Mouse (Mus musculus) layer of hippocampus, adult 8-10 months (tissue): ENCODE results near the gene Noc2l. TPM values are rescaled to one million over a fixed set of nuclear protein-coding genes. Genes with fewer than 3 reads are reported as not detected.

Source experiments
- DNase-seq, 2 experiments: peaks; one replicate each; pipeline ENCODE4 v3.0.0; 2022; ENCODE audit warnings: low spot score in 2 of 2
- total RNA-seq, 4 experiments: library from RNA; stranded (reverse); gene quantifications; 2 replicates each; pipeline ENCODE4 v1.2.4; 2022

The Noc2l gene
- total RNA-seq, 4 experiments from 2014 or later, result 64.1 to 72.4 (median 68.0) TPM

DNA sequence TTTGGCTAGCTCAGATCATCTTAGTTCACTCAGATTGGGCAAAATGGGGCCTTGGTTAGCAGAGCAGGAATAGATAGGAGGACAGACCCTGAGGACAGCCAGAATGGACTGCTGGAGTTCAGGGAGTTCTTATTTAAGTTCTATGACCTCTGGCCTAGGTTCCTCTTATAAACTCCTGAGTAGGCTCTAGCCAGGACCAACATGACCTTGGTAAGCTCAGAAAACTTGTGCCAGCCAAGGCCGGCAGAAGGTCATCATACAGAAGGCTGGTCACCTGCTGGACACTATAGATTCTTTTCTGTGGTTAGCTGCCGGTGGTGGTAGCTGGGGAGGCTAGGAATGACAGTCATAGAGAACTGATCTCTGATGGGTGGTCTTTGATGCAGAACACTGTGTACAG is 19.6 kb upstream of the Noc2l start:
- DNase-seq, result no peak

DNA sequence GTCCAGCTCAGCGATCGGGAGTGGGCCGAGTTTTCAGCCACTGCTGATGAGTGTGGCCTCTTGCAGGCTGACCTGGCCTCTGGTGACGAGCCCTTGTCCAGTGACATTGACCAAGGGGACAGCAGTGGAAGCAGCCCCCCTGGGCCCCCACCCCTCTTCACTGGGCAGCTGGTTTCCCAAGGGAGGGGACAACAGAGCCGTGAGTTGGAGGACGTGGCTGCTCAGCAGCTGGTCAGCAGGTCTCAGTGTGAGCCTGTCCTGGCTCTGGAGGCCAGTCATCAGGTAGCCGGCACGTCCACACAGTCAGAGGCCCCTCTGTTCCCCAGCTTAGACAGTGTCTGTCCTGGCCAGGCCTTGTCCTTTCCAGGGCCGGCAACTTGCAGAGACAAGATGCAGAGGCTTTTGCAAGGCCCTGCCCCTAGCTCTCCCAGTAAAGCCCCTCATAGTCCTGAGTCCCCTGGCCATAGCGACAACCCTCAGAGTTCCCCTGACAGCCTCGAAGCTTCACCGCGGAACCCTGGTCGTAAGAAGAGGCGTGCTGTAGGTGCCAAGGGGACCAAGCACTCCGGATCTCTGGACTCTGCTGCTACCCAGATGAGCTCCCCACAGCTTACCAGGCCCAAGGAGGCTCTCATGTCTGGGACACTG is 18.7 kb upstream of the Noc2l start:
- no peak for DNase-seq

DNA sequence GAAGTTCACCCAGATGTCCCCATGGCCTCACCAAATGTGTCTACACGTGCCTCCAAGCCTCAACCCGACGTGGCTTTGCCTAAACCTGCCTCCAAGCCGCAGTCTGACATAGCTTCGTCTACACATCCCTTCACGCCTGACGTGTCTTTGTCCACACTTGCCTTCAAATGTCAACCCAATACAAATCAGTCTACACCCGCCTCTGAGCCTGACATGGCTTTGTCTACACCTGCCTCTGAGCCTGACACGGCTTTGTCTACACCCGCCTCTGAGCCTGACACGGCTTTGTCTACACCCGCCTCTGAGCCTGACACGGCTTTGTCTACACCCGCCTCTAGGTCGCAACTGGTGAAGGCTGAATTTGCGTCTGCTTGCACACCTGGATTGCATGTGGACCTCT is 18.0 kb upstream of the Noc2l start:
- no peak for DNase-seq

DNA sequence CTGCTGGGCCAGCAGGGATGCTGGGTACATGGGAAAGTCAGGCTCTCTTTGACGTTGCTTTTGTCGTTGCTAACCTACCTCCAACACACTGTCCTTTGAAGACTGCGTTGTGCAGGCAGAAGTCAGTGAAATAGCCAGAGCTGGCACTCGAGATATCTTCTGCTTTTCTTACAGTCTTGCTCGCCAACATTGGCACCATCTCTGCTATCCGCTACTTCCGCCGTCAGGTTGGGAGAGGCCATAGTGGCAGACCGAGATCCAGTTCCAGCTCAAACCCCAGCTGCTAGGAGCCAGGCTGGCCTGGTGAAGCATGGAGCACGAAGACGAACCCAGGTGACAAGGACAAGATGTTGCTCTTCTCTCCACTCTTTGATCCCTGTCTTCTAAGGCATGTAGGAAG is 15.9 kb upstream of the Noc2l start:
- DNase-seq, result no peak

DNA sequence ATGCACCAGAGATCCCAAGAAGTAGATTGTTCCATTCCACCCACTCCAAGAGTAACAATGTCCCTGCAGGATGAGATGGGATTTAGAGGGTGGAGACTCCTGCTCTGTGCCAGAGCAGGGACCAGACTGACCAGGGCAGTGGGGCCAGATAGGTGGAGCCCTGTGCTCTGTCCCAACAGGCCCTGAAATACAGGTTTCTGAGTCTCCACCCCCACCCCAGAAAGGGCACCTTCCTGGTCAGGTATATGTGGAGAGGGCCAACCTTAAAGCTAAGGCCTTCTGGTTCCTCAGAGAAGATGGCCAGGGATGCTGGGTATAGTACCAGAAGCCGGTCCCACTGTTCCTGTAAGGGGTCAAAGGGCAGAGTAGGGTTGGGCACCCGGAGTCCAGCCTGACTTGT is 11.5 kb upstream of the Noc2l start:
- DNase-seq, result no peak

DNA sequence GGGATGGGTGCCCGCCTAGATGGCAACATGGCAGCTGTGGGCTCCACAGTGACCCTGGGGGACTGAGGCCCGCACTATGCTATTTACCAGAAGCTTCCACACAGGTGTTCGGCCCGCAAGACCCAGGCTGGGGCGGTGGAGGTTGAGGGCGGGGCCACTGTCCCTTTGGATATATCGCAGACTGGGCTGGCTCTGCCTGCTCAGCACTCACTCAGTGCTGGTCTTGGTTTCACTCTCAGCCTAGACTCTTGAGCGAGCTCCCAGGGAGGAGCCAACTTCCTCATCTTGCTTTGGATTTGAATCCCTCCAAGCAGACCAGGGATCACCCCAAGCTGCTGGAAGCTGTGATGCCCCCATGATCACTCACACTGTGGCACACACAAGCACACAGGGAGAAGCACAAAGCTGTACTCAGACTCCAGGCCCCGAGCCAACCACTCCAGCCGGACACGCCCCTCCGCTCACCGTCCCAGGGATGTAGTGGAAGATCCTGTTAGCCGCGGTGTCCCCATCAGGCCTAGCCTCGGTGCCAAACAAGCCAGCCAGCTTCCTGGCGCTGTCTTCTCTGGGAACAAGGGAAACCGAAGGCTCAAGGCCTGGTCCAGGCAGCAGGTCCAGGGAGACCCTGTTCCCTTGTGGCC is 7.9 kb upstream of the Noc2l start:
- DNase-seq, result no peak

DNA sequence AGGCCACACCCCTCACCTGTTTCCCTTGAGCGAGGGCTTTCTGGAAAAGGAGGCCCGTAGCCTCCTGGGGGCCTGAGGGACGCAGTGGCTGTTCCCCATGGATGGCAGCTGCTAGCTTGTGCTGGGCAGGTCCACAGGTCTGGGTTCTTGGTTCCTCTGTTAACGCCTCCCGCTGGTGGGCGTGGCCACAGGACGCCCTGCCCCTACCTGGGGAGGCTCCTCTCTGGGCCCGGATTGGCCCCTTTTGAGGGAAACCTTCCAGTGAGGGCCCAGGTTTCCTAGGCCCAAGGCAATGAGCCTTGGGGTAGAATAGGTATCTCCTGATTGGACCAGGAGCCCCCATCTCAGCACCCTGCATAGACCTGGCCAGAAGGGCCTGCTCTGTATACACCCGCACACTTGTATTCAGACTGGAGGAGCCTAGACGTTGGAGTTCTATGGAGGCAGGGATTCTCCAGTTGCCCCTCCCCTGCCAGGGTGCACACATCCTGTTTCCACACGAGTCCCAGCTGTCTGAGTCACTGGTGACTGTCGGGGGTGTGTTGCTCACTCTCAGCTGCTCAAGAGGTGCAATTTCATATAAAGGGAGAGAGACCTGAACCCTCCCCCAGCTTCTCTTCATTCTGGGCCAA is 7.3 kb upstream of the Noc2l start:
- no peak for DNase-seq

DNA sequence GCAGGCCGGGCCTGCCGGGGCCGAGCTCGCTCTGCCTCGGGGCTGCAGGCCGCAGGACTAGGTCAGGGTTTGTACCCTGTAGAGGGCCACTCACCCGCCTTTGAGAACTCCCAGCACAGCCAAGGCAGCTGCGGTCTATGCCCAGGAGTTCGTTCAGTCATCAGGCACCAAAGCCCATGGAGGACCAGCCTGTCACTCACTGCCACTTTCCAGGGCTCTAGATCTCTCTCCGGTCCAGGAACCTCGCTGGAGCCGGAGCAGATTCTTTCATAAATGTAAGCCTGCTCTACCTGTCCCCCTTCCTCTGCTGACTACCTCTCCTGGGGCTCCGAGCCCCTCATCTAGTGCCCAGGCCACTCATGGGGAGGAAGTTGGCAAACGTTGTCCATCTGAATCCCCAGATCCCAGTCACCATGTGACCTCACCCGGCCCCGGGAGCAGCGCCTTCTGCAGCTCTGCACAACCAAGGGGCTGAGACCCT is 1.7 kb upstream of the Noc2l start:
- DNase-seq, result no peak

DNA sequence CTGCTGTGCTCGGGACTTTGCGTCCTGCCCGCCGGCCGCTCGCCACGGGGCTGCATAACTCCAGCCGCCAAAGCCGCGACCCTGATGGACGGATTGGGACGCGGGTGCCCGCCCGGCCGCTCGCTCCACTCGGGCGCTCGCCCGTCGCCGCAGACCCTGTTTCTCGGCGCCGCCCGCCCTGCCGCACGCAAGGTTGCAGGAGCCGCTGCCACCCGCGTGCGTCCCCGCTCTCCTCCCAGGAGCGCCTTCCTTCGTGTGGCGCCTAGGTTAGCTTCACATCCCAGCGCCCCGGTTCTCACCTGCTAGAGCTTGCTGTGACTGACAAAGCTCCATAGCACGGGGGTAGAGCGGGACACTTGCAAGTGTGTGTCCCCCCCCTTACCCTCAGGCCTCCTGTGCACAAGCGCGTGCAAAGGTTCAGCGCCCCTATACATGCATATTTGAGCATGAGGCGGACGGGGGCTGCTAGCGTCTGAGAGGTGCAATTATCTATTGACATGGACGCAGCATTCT is 1.1 kb upstream of the Noc2l start, which contains the start of gene Plekhn1:
Plekhn1 (minus strand) TSS at position 157 of the 513 bp plus-strand sequence.
- peak in 1 of 2 experiments; percentile 60 for DNase-seq

DNA sequence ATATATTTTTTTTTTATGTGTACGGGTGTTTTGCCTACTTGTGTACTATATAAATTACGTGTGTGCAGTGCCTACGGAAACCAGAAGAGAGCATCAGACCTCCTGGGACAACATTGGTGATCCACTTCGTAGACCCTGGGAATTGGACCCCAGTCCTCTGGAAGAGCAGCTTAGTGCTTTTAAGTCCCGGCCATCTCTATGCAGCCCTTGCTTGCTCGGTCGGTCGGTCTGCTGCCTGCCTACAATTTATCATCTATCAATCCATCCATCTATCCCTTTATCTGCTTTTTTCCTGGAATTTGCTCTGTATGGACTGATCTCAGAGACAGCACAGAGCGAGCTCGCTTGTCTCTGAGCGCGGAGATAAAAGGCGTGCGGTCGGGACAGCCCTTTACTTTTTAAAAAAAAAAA is 445 bp upstream of the Noc2l start:
- no peak for DNase-seq

DNA sequence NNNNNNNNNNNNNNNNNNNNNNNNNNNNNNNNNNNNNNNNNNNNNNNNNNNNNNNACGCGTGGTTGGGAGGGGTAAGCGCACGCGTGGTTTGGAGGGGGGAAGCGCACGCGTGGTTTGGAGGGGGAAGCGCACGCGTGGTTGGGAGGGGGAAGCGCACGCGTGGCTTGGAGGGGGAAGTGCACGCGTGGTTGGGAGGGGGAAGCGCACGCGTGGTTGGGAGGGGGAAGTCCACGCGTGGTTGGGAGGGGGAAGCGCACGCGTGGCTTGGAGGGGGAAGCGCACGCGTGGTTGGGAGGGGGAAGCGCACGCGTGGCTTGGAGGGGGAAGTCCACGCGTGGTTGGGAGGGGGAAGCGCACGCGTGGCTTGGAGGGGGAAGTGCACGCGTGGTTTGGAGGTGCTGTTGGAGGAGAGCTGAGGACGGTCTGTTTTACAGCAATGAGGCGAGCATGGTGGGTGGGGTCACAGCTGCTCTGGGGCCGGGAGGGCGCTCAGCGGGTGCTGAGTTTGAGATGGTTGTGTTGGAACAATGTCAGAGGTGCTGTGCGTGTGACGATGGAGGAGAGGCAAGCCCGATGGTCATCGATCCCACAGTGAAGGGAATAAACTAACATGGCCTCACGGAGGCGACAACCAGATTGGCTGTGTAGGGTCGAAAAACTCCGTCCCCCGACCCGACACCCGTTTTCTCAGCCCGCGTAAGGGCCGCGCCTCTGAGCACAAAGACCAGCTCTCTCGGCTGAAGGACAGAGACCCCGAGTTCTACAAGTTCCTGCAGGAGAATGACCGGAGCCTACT is 1.0 kb downstream of the Noc2l start:
- DNase-seq, result no peak

DNA sequence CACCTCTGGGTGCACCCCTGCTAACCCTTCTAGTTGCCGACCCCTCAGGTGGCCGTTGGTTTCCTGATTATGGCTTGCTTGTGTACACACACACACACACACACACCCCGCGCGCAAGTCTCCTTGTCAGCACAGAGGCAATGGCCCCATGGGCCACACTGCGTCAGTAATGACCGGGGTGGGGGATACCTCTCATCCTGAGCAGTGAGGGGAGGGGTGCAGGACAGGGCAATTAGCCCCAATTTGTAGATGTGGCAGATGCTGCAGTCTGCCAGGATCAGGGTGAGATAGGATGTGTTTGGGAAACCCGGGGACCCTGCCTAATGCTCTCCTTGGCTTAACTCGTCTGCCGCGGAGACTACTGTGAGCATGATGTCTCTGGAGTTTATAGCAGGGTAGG is 13.8 kb downstream of the Noc2l start:
- DNase-seq, result no peak

DNA sequence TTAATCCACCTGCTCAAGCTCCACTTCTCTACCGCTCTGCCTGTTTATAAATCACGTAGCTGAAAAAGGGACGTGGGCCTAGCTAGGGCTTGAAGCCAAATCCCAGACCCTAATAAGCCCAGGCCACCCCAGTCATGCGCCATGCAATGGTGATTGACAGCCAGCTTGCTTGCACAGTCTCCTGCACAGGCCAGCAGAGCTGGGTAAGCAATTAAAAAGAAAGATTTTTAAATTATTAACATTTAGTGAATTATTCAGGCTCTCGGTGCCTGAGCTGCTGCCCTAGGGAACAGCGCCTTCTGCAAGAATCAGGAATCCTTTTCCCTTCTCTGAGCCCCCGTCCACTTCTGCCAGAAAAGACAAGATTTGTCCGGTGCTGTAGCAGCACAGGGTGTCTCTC is 15.3 kb downstream of the Noc2l start:
- DNase-seq, result no peak

DNA sequence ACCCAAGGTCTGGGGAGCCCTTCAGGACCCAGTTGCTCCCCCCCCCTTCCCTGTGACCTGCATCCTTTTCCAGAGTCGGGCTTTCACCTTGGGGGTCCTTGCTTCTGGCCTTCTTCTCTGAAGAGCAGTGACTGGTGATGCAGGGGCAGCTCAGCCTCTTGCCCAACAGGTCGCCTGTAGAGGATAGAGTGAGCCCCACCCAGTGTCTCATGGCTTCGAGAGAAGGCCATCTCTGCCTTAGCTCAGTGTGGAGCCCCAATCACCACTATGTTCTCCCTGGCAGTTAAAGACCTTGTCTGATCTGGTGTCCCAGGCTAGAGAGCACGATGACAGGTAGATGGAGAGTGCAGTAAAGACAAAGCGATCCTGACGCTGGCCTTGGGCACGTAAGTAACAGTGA is 16.3 kb downstream of the Noc2l start:
- no peak for DNase-seq

DNA sequence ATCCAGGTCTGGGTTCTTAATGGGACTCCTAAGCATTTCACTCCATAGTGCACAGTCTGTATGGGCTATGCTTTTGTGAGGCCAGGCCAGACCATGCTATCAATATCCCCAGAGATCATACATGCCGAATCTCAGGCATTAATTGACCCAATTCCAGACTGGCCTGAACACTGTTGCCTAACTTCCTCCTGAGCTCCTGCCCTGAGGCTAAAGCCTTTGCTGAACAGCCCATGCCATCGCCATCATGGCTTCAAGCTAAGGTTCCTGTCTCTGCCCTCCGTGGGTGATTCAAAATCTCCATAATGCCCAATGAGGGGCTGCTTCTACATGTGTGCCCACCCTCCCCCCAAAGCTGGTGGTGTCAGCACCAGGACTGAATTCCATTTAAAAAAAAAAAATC is 16.8 kb downstream of the Noc2l start:
- DNase-seq, result no peak

DNA sequence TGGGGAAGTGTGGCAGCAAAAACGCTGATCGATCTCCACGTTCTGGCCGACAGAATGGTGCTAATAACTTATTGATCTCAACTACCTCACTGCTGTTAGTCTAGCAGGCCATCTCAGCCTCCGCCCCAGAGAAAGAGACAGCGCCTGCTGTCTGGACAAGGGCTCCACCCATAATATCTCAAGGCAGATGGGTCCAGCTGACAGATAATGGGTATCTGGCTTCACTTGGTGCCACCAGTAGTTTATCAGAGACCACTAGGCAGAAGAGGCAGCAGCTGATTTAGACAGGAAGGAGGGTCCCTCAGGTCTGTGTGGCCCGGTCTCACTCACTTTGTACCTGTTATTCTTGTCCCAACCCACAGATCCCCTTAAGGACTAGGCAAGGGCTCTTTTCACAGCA is 17.2 kb downstream of the Noc2l start:
- no peak for DNase-seq

DNA sequence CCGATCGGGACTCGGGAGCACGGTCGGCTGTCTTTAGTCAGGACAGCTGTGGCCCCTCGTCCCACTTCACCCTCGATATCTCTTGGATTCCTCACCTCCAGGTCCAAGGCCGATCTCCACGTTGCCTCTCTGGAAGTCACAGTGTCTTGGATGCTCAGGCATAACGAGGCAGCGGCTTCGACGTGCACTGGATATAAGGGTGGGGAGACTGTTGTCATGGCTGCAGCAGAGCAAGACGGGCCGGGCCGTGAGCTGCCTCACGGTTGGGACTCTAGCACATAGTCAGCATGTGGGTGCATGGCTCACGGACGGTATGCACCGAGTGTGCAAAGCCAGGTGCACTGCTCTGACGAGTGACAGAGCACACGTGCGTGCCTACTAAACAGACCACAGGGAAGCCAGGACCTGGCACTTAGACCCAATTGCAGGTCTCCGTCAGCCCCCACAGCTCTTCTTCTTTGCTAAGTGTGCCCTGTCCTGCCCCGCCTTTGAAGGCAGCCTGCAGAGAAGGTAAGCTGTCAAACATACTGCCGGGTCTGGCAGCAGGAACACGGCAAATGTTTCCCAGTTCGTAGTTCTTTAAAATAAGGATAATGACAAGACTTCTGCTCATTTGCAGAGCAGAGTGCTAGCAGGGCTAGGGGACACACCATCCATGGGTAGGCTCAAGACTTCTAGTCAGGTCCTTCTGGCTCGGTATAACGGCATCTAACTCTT is 18.7 kb downstream of the Noc2l start:
- no peak for DNase-seq

DNA sequence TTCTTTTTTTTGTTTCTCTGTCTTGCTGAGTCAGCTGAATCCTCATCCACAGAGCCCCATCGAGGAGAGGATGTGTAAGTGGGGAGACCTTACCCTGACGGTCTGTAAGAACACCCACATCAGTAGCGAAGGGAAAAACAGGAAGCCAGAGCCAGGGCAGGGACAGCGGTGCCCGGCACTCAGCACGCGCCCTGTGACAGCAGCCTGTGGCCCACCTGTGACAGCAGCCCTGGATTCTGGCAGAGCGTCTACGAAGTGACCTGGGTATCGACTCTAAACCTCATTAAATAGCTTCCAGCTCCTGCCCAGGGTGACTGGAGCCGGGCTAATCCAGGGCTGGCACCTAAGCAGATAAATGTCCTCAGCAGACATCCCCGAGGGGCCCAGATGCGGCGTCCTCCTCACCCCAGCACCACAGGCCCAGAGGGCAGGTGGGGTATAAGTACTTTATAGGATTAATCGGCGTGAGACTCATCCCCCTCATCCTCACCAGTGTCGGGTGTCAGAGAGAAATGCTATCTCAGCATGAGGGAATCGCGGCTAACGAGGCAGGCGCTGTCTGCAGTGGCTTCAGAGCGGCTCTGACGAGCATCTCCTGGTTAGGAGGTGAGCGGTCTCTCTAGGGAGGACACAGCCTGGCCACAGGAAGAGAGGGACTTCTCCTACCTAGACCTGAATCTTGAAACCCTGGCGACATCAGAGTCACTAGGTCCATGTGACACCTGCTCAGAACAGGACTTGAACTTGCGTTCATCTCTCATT is 19.4 kb downstream of the Noc2l start, which contains the start of gene Samd11:
Samd11 (minus strand) TSS at position 580 of the 762 bp plus-strand sequence.
- DNase-seq, result no peak
